Mouse (Mus musculus) stomach, embryonic 14.5 days (tissue): ENCODE results near the gene Zfp612. TPM values are rescaled to one million over a fixed set of nuclear protein-coding genes. Genes with fewer than 3 reads are reported as not detected.

Source experiments
- ATAC-seq: fragments of 200-750 bp; cut with Nextera tagmentation; 2 replicates; pipeline ENCODE4 v1.8.0; 2017; ENCODE audit warnings: low read depth, moderate TSS enrichment; ENCODE audit not compliant: insufficient number of reproducible peaks, insufficient read depth, low FRiP score
- H3K27ac ChIP-seq: fragments of 300-500 bp; sonication (generic); 2 replicates; pipeline ENCODE4 v1.5.1; 2014; ENCODE audit warnings: mild to moderate bottlenecking, low read length, moderate library complexity, mixed read lengths
- H3K27me3 ChIP-seq: fragments of 300-500 bp; sonication (generic); 2 replicates; pipeline ENCODE4 v1.6.1; 2014; ENCODE audit warnings: low read length, control low read depth, mixed read lengths; ENCODE audit not compliant: control insufficient read depth, insufficient read depth
- H3K36me3 ChIP-seq: fragments of 300-500 bp; sonication (generic); 2 replicates; pipeline ENCODE4 v1.6.1; 2014; ENCODE audit warnings: mild to moderate bottlenecking, control low read depth, low read length, moderate library complexity, mixed read lengths; ENCODE audit not compliant: control insufficient read depth, insufficient read depth
- H3K4me1 ChIP-seq: fragments of 300-500 bp; sonication (generic); 2 replicates; pipeline ENCODE4 v1.6.1; 2014; ENCODE audit warnings: low read length, control low read depth, mixed read lengths; ENCODE audit not compliant: control insufficient read depth, insufficient read depth
- H3K4me2 ChIP-seq: fragments of 300-500 bp; sonication (generic); replicated peaks from 2 replicates; pipeline ENCODE4 v1.6.1; 2014; ENCODE audit warnings: low read depth, low read length, control low read depth
- H3K4me3 ChIP-seq: fragments of 300-500 bp; sonication (generic); 2 replicates; pipeline ENCODE4 v1.5.1; 2014; ENCODE audit warnings: low read depth, low read length, control low read depth
- H3K9ac ChIP-seq: fragments of 300-500 bp; sonication (generic); replicated peaks from 2 replicates; pipeline ENCODE4 v1.6.1; 2014; ENCODE audit warnings: low read depth, mild to moderate bottlenecking, control low read depth, low read length, moderate library complexity, mixed read lengths
- H3K9me3 ChIP-seq: fragments of 300-500 bp; sonication (generic); 2 replicates; pipeline ENCODE4 v1.6.1; 2016; ENCODE audit warnings: low read depth, low read length, control low read depth; ENCODE audit not compliant: control insufficient read depth
- whole genome bisulfite sequencing: fragments of 180-500 bp; shearing (Covaris S2); extraction: QIAGEN DNeasy Blood & Tissue Kit; methylation state at CpG from one replicate; pipeline ENCODE4 v1.1.7; 2014; 5-methylcytosine and 5-hydroxymethylcytosine counted together
- polyA plus RNA-seq: library from polyadenylated mRNA; unstranded; fragments of >200 nt; fragmentation: Nextera tagmentation; extraction: Ambion mirVana; gene quantifications from 2 replicates; pipeline ENCODE4 v1.2.1, GENCODE M21; 2014

Zfp612 gene
- polyA plus RNA-seq, 1 experiment from 2014 or later: 9.3 TPM

- Histone ChIP-seq H3K9ac (no peak overlapping the region), H3K27ac (no peak overlapping the region), H3K9me3 (no peaks in the 10 kb centered on the region), H3K4me3 (no peak overlapping the region), H3K4me1 (no peaks in the 10 kb centered on the region), H3K36me3 (no peaks in the 10 kb centered on the region), H3K4me2 (no peak overlapping the region), H3K27me3 (no peaks in the 10 kb centered on the region)
- 72% methylated on average over 4 of the region's 4 CpGs for WGBS
- no peak for ATAC-seq
Measured at GRCm38 (mm10) chr8:110140770-110141169, 61.2 kb downstream of the Zfp612 start.

Other genes with a start within 250 kb of the Zfp612 start
- gene Phlpp2, start 211.2 kb upstream of the Zfp612 start, polyA plus RNA-seq: 6.1 and 6.9 TPM in 2 replicates
- 2.3 and 4.5 TPM in 2 replicates for gene Marveld3, start 117.5 kb upstream of the Zfp612 start, polyA plus RNA-seq
- not detected in 2 replicates for gene Tat, start 89.3 kb upstream of the Zfp612 start, polyA plus RNA-seq
- gene Chst4, start 40.0 kb upstream of the Zfp612 start, polyA plus RNA-seq: 0.63 and 0.74 TPM in 2 replicates
- not detected in 2 replicates for gene Gm21964, start 21.5 kb downstream of the Zfp612 start, polyA plus RNA-seq
- gene Gm17720, start 23.0 kb downstream of the Zfp612 start, polyA plus RNA-seq: not detected in 2 replicates
- gene Calb2, start 88.5 kb downstream of the Zfp612 start, polyA plus RNA-seq: not detected in 2 replicates
- gene Cmtr2, start 135.9 kb downstream of the Zfp612 start, polyA plus RNA-seq: 7.2 and 8.8 TPM in 2 replicates
- gene Hydin, start 187.2 kb downstream of the Zfp612 start, polyA plus RNA-seq: 0.38 and 0.51 TPM in 2 replicates